Mouse (Mus musculus) ES-Bruce4 (cell line): ENCODE data around the gene Rasa3.

Experiments used
- CTCF ChIP-seq: IDR thresholded peaks from one replicate; pipeline ENCODE4 v1.8.1; 2011; ENCODE audit warnings: low read depth, low read length
- EP300 ChIP-seq: IDR thresholded peaks from 2 replicates; pipeline ENCODE4 v1.6.1; 2011; ENCODE audit warnings: low read depth, low read length; ENCODE audit not compliant: insufficient read depth

DNA sequence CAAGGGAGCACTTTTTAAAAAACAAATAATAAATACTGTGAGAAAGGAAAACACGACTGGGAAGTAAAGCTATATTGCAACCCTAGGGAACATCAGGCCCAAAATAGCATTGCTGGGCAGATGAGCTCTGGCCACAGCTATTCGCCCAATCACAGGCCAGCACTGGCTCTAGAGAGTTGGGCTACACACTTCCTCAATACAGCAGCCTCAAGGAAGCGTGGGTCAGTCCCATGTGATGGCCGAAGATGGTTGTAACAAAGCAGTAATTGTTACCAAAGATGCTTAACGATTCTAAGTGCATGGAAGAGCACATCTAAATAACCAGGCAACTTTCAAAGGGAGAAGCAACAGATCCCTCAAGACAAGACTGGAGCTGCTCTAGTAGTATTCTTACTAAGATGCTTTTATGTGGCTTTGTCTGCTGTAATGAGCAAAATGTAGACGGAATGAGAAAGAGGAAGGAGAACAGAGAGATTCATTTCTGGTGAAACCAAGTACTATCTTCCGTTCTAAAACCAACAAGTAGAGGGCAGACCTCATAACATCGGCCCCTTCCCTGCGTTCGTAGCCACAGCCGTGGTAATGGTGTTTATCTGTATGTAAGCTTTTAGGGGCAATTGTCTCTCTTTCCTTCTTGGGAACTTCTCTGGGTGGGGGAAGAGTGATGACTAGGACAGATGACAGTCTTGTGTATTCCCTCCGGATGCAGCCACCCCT is 3.0 kb downstream of the Rasa3 start:
- TF ChIP-seq EP300 (no peak), CTCF (no peak)
